Mouse (Mus musculus) gonadal fat pad, adult 2 months (tissue): Measurements from ENCODE around the gene Retnlb. TPM values are rescaled to one million over a fixed set of nuclear protein-coding genes. Genes with fewer than 3 reads are reported as not detected.

Experiments
- polyA plus RNA-seq: library from polyadenylated mRNA; depleted of rRNA; stranded (reverse); fragments of >200 nt; gene quantifications from 2 replicates; pipeline ENCODE4 v1.2.3, GENCODE M21; 2012; rRNA removed

The Retnlb gene
- polyA plus RNA-seq, 1 experiment = not detected

Other genes starting within 250 kb of the Retnlb start
- 0.01 and 0.03 TPM in 2 replicates for gene Trat1, start 44.8 kb upstream of the Retnlb start, polyA plus RNA-seq
- 302 and 828 TPM in 2 replicates for gene Retnla, start 25.7 kb downstream of the Retnlb start, polyA plus RNA-seq
- gene Retnlg, start 55.8 kb downstream of the Retnlb start, polyA plus RNA-seq = 0.70 and 4.2 TPM in 2 replicates
- gene Dzip3, start 177.3 kb downstream of the Retnlb start, polyA plus RNA-seq = 4.0 and 4.6 TPM in 2 replicates
- 0.72 and 0.82 TPM in 2 replicates for gene Cip2a, start 177.3 kb downstream of the Retnlb start, polyA plus RNA-seq
- gene Myh15, start 240.6 kb downstream of the Retnlb start, polyA plus RNA-seq = 0.03 TPM in 1 of 2 replicates, not detected in the other